Mouse (Mus musculus) megakaryocyte, embryonic 14.5 days (primary cell): Measurements from ENCODE around the gene Nthl1.

Source experiments
- FLI1 ChIP-seq: IDR thresholded peaks from 2 replicates; pipeline ENCODE4 v1.6.1; 2012; ENCODE audit warnings: low read length, inconsistent platforms, mixed read lengths
- GATA1 ChIP-seq: IDR thresholded peaks from 3 replicates; pipeline ENCODE4 v1.6.1; 2012; ENCODE audit warnings: mixed read lengths, low read length, inconsistent platforms, borderline replicate concordance

DNA sequence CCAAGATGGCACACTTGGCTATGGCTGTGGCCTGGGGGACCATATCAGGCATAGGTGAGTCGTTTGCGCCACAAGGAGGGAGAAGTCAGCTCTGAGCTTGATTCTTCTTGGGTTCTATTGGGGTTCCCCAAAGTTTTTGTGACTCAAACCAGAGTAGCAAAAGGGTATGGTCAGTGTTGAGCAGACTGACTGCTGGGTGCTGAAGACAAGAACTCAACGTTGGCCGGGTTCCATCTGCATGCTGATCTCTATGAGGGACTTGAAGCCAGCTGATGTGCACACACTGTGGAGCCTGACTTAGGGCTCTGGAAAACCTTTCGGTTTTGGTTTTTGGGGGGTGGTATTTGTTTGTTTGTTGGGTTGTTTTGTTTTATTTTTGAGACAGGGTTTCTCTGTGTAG lies 3.2 kb downstream of the Nthl1 start:
- TF ChIP-seq FLI1: no peak
- TF ChIP-seq GATA1: no peak
